Mouse (Mus musculus) embryonic facial prominence, embryonic 14.5 days (tissue): ENCODE data around the gene Gm4565. TPM values are rescaled to one million over a fixed set of nuclear protein-coding genes. Genes with fewer than 3 reads are reported as not detected.
"Not testable (repeated sequence)": the region's sequence is repeated elsewhere in the genome, so short reads cannot be mapped to it uniquely, and the experiment has no call there.

Source experiments
- ATAC-seq: fragments of 200-750 bp; cut with Nextera tagmentation; 2 replicates; pipeline ENCODE4 v1.8.0; 2017; ENCODE audit warnings: low read depth, moderate number of reproducible peaks, moderate TSS enrichment
- DNase-seq: peaks from one replicate; pipeline ENCODE4 v3.0.0-alpha.2; 2015; ENCODE audit warnings: low spot score
- H3K27ac ChIP-seq: fragments of 300-500 bp; sonication (generic); replicated peaks from 2 replicates; pipeline ENCODE4 v1.5.1; 2014; ENCODE audit warnings: low read depth, mild to moderate bottlenecking, low read length, moderate library complexity
- H3K27me3 ChIP-seq: fragments of 300-500 bp; sonication (generic); replicated peaks from 2 replicates; pipeline ENCODE4 v1.6.1; 2014; ENCODE audit warnings: low read length; ENCODE audit not compliant: control insufficient read depth, insufficient read depth
- H3K36me3 ChIP-seq: fragments of 300-500 bp; sonication (generic); 2 replicates; pipeline ENCODE4 v1.6.1; 2014; ENCODE audit warnings: low read length, mixed read lengths; ENCODE audit not compliant: control insufficient read depth, insufficient read depth
- H3K4me1 ChIP-seq: fragments of 300-500 bp; sonication (generic); 2 replicates; pipeline ENCODE4 v1.6.1; 2014; ENCODE audit warnings: antibody characterized with exemption, low read length; ENCODE audit not compliant: control insufficient read depth, insufficient read depth
- H3K4me2 ChIP-seq: fragments of 300-500 bp; sonication (generic); 2 replicates; pipeline ENCODE4 v1.6.1; 2014; ENCODE audit warnings: low read depth, mild to moderate bottlenecking, low read length, moderate library complexity, mixed read lengths
- H3K4me3 ChIP-seq: fragments of 300-500 bp; sonication (generic); 2 replicates; pipeline ENCODE4 v1.5.1; 2014; ENCODE audit warnings: low read depth, mild to moderate bottlenecking, low read length
- H3K9ac ChIP-seq: fragments of 300-500 bp; sonication (generic); 2 replicates; pipeline ENCODE4 v1.6.1; 2014; ENCODE audit warnings: low read depth, mild to moderate bottlenecking, low read length, moderate library complexity, mixed read lengths
- H3K9me3 ChIP-seq: fragments of 300-500 bp; sonication (generic); 2 replicates; pipeline ENCODE4 v1.6.1; 2016; ENCODE audit warnings: low read length; ENCODE audit not compliant: control insufficient read depth
- WGBS: fragments of 180-500 bp; shearing (Covaris S2); extraction: QIAGEN DNeasy Blood & Tissue Kit; methylation state at CpG from one replicate; pipeline ENCODE4 v1.1.7; 2014; 5-methylcytosine and 5-hydroxymethylcytosine counted together
- polyA plus RNA-seq: library from polyadenylated mRNA; unstranded; fragments of >200 nt; fragmentation: Nextera tagmentation; extraction: Ambion mirVana; gene quantifications from 2 replicates; pipeline ENCODE4 v1.2.1, GENCODE M21; 2014

Gene Gm4565
- polyA plus RNA-seq, result not detected in 2 replicates

DNA sequence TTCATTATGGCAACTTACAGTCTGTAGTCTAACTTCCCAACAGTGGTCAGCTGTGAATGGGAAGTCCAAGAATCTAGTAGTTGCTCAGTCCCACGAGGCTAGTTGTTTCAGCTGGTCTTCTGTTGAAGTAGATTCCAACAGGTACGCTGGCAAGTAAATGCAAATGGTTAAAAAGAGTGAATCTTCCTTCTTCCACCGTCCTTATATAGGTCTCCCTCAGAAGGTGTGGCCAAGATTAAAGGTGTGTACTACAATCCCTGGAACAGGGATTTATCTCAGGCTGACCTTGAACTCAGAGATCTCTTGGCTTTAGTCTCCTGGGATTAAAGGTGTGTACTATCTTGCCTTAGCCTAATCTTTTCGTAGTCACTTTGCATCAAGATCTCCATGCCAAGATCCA lies at the start of gene Gm4565:
Gm4565 (minus strand) TSS at position 101 of the 400 bp plus-strand sequence.
- not testable (repeated sequence) for H3K9ac ChIP-seq, H3K4me2 ChIP-seq, H3K27ac ChIP-seq, H3K9me3 ChIP-seq, H3K4me3 ChIP-seq, H3K4me1 ChIP-seq, ATAC-seq, H3K27me3 ChIP-seq, H3K36me3 ChIP-seq, DNase-seq
- WGBS, result 94% methylated on average over 2 of the region's 4 CpGs

DNA sequence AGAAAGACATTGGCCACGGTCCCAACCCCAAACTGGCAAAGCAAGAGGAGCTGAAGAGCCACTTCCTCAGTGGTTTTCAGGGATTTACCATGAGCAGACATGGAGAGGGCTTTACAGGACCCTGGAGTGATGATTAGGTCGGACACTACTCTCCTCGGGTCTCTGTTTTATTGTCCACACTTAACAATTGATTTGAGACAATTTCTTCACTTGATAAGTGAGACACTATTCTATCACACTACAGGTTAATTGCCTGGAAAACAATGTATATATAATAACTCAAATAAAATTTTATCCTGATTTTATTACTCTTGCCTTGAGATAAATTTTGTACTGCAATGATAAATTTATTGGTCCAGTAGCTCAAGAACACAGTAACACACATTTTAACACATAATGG lies 22.7 kb downstream of the Gm4565 start, which contains the start of gene Gm4201:
Gm4201 (minus strand) TSS at position 101 of the 400 bp plus-strand sequence.
- not testable (repeated sequence) for H3K9me3 ChIP-seq, H3K27ac ChIP-seq, H3K27me3 ChIP-seq, DNase-seq, H3K4me1 ChIP-seq, ATAC-seq, H3K4me2 ChIP-seq, H3K9ac ChIP-seq, H3K4me3 ChIP-seq, H3K36me3 ChIP-seq
- WGBS, result no CpG with 5 or more reads among the region's 3 CpGs

DNA sequence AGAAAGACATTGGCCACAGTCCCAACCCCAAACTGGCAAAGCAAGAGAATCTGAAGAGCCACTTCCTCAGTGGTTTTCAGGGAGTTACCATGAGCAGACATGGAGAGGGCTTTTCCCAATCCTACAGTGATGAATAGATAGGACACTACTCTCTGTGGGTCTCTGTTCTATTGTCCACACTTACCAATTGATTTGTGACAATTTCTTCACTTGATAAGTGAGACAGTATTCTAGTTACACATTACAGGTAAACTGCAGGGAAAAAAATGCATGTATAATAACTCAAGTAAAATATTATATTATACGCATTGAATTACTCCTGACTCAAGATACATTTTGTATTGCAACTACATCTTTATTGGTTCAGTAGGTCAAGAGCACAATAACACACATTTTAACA lies 53.1 kb downstream of the Gm4565 start, which contains the start of gene Gm8677:
Gm8677 (minus strand) TSS at position 101 of the 400 bp plus-strand sequence.
- no CpG with 5 or more reads among the region's 1 CpGs for WGBS

More for the DNA sequence above, 53.1 kb downstream of the Gm4565 start, which contains the start of gene Gm8677:
- DNase-seq, H3K36me3 ChIP-seq, H3K4me3 ChIP-seq, H3K27me3 ChIP-seq, H3K9ac ChIP-seq, H3K27ac ChIP-seq, H3K9me3 ChIP-seq, H3K4me2 ChIP-seq, ATAC-seq, H3K4me1 ChIP-seq: not testable (repeated sequence)

Other genes starting within 250 kb of the Gm4565 start
- gene Gm8660, start 217.1 kb downstream of the Gm4565 start, polyA plus RNA-seq, result not detected in 2 replicates
- not detected in 2 replicates for gene Vmn1r148, start 174.5 kb downstream of the Gm4565 start, polyA plus RNA-seq
- gene Vmn1r149, start 149.9 kb downstream of the Gm4565 start, polyA plus RNA-seq, result not detected in 2 replicates
- not detected in 2 replicates for gene Gm10665, start 124.1 kb downstream of the Gm4565 start, polyA plus RNA-seq
- not detected in 2 replicates for gene Vmn1r151, start 88.4 kb downstream of the Gm4565 start, polyA plus RNA-seq
- gene Vmn1r152, start 65.2 kb downstream of the Gm4565 start, polyA plus RNA-seq, result not detected in 2 replicates
- gene Gm8677, start 53.2 kb downstream of the Gm4565 start, polyA plus RNA-seq, result not detected in 2 replicates
- gene Gm4201, start 22.8 kb downstream of the Gm4565 start, polyA plus RNA-seq, result not detected in 2 replicates
- not detected in 2 replicates for gene Vmn1r155, start 69.9 kb upstream of the Gm4565 start, polyA plus RNA-seq
- not detected in 2 replicates for gene Gm8693, start 104.2 kb upstream of the Gm4565 start, polyA plus RNA-seq
- gene Gm4567, start 131.6 kb upstream of the Gm4565 start, polyA plus RNA-seq, result not detected in 2 replicates
- not detected in 2 replicates for gene Vmn1r157, start 173.6 kb upstream of the Gm4565 start, polyA plus RNA-seq
- not detected in 2 replicates for gene Vmn1r158, start 202.7 kb upstream of the Gm4565 start, polyA plus RNA-seq